Mouse (Mus musculus): ENCODE results near the gene Sh3bp1.
A peak's percentile ranks its signal among the peaks of the same experiment; 100 is the strongest.

Gene Sh3bp1

GRCm38 (mm10) chr15:78899740-78900584 is at the start of gene Sh3bp1:
TSS of gene Sh3bp1 (plus strand) at chr15:78899768.
- no peak for DNase-seq (ENCODE audit: extremely low read depth, low read depth, low spot score)

- no peak for DNase-seq (ENCODE audit: extremely low read depth, low read depth, low spot score)
Measured at GRCm38 (mm10) chr15:78850059-78850824, 49.3 kb upstream of the Sh3bp1 start.

DNA sequence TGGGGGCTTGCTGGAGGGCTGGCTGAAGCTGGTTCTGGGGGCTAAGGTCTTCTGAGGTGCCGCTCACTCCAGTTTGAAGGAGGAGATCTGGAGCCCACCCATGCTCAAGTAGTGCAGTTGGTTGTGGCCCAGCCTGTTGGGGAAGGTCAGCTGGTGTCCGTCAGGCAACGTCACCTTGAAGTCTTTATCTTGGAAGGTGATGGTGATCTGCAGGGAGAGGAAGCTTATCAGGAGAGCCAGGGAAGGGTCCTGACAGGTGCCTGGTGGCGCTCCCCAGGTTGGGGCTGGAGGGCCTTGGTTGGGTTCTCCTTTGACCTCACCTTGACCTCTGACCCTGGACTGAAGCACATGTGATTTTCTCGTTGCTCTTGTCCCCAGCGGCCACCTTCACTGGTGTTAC is 48.6 kb upstream of the Sh3bp1 start:
- no peak for DNase-seq (ENCODE audit: extremely low read depth, low read depth, low spot score)

DNA sequence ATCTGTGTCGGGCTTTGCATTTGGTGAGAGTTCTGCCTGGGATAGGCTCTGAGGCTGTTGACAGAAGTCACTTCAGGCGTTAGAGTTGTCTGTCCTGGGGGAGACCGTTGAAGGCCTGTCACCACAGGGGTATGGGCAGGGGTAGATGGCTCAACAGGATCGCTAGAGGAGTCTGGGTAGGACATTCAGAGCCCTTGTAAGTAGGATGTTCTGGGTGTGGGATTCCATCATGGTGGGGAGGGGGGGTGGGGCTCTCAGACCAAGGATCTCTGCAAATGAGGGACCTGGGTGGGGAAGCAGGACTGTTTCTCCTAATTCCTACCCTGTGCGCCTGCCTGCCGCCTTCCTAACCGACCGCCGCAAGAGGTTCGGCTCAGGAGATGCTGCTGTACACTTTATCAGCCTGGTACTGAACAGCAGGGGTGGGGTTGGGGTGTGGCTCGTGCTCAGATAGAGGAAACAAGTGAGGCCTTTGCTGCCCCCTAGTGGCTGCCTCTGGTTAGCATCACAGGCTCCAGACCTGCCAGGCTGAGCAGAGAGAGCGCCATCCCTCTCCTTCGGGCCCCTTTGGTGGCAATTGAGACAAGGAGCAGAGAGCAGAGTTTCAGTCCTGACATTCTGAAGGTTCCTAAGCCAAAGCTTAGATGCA is 47.9 kb upstream of the Sh3bp1 start:
- DNase-seq (ENCODE audit: extremely low read depth, low read depth, low spot score) = no peak

GRCm38 (mm10) chr15:78855303-78855965 is 44.1 kb upstream of the Sh3bp1 start, which contains the start of gene Lgals2:
TSS of gene Lgals2 (minus strand) at chr15:78855529.
- no peak for DNase-seq (ENCODE audit: extremely low read depth, low read depth, low spot score)

GRCm38 (mm10) chr15:78857009-78857408 is 42.6 kb upstream of the Sh3bp1 start:
- DNase-seq (ENCODE audit: extremely low read depth, low read depth, low spot score) = no peak

- no peak for DNase-seq (ENCODE audit: extremely low read depth, low read depth, low spot score)
Measured at GRCm38 (mm10) chr15:78859311-78859710, 40.3 kb upstream of the Sh3bp1 start.

DNA sequence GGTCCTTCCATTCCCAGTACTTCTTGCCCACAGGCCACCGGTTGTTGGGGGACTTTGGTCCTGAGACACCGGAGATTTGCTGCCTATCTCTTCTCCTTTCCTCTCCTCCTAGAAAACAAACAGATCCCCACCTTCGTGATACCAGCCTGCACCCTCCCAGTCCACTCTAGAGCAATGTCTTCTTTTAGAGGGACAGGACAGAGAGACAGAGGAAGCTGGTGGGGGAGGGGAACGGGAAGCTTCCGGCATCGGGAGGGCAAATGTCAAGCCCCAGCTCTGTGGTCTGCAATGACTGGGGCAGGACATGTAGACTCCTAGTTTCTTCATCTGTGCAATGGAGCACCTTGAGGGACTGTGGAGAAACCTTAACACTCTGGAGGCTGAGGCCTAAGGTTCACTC is 39.9 kb upstream of the Sh3bp1 start:
- no peak for DNase-seq (ENCODE audit: extremely low read depth, low read depth, low spot score)

- DNase-seq (ENCODE audit: extremely low read depth, low read depth, low spot score) = no peak
Measured at GRCm38 (mm10) chr15:78862280-78862679, 37.3 kb upstream of the Sh3bp1 start.

DNA sequence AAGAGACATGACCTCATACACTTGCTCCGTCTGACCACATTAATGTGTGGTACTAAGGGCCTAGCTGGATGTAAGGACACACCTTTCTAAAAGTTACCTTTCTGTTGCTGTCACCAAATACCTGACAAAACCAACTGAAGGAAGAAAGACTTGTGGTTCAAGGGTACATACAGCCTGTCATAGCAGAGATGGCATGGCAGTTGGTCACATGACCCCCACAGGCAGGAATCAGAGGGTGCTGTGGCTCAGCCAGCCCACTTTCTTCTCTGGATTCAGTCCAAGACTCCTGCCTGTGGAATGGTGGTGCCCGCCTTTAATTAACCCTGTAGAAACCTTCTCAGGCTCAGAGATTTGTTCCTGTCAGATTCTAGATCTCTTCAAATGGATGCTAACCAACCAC is 36.4 kb upstream of the Sh3bp1 start:
- no peak for DNase-seq (ENCODE audit: extremely low read depth, low read depth, low spot score)

DNA sequence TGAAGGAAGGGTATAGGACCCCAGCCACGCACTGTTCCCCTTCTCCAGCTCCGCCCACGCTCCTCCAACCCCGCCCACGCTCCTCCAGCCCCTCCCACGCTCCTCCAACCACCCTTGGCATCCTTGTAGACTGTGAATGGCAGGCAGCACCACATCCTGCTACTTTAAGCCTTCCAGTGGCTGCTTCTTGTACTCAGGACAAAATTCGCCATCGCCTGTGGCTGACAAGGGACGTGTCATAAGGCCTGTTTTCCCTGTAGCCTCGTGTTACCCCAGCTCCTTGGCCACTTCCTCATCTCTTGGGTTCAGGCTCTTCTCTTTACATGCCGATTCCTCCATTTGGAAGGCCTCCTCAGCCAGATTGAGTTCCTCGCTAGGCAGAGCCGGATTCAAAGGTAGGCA is 35.7 kb upstream of the Sh3bp1 start:
- no peak for DNase-seq (ENCODE audit: extremely low read depth, low read depth, low spot score)

- no peak for DNase-seq (ENCODE audit: extremely low read depth, low read depth, low spot score)
Measured at GRCm38 (mm10) chr15:78868398-78868797, 31.2 kb upstream of the Sh3bp1 start.

- DNase-seq (ENCODE audit: extremely low read depth, low read depth, low spot score) = no peak
Measured at GRCm38 (mm10) chr15:78868826-78869233, 30.7 kb upstream of the Sh3bp1 start.

- no peak for DNase-seq (ENCODE audit: extremely low read depth, low read depth, low spot score)
Measured at GRCm38 (mm10) chr15:78869775-78870174, 29.8 kb upstream of the Sh3bp1 start.

GRCm38 (mm10) chr15:78872021-78872608 is 27.5 kb upstream of the Sh3bp1 start:
- DNase-seq (ENCODE audit: extremely low read depth, low read depth, low spot score) = peak; percentile 96

DNA sequence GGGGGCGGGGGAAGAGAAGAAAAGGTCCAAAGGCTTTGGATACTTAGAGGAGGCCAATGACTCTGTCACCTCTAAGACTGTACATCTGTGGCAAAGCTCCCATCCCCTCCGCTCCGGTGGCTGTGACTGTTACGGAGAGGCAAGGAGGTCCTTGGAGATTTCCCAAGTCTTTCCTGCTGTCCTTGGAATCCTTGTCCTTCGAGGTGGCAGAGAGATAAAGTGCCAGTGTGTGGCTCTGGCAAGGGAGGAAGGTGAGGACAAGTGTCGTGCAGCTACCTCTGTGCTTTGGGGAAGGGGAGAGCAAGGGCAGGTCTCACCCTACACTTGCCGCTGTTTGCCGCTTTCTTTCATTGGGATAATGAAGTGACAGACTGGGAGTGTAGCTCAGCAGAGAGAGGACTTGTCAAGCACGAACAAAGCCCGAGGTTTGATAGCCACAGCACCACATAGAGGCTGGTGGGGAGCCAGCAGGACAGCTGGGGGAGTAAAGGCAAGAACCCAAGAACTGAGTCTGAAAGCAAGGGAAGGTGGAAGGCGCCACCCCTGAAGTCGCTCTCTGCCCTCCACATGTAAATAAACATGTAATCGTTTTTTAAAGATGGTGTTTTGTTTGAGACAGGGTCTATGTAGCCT is 25.6 kb upstream of the Sh3bp1 start:
- DNase-seq (ENCODE audit: extremely low read depth, low read depth, low spot score) = no peak

GRCm38 (mm10) chr15:78874989-78875388 is 24.6 kb upstream of the Sh3bp1 start:
- no peak for DNase-seq (ENCODE audit: extremely low read depth, low read depth, low spot score)

GRCm38 (mm10) chr15:78875537-78875936 is 24.0 kb upstream of the Sh3bp1 start:
- no peak for DNase-seq (ENCODE audit: extremely low read depth, low read depth, low spot score)

- peak; percentile 96 for DNase-seq (ENCODE audit: extremely low read depth, low read depth, low spot score)
Measured at GRCm38 (mm10) chr15:78876258-78876696, 23.3 kb upstream of the Sh3bp1 start.

Data from fat pad, adult 2 months (tissue).